Mouse (Mus musculus) midbrain, embryonic 14.5 days (tissue): ENCODE data around the gene Cd27. TPM values are rescaled to one million over a fixed set of nuclear protein-coding genes. Genes with fewer than 3 reads are reported as not detected.

Experiments used
- ATAC-seq: fragments of 200-750 bp; cut with Nextera tagmentation; 2 replicates; pipeline ENCODE4 v1.8.0; 2017; ENCODE audit warnings: moderate number of reproducible peaks, moderate library complexity; ENCODE audit not compliant: low FRiP score, low TSS enrichment
- DNase-seq: peaks from one replicate; pipeline ENCODE4 v3.0.0-alpha.2; 2015
- H3K27ac ChIP-seq: fragments of 300-500 bp; sonication (generic); replicated peaks from 2 replicates; pipeline ENCODE4 v1.5.1; 2014; ENCODE audit warnings: mild to moderate bottlenecking, low read depth, low read length, moderate library complexity
- H3K27me3 ChIP-seq: fragments of 300-500 bp; sonication (generic); 2 replicates; pipeline ENCODE4 v1.6.1; 2014; ENCODE audit warnings: low read length, control low read depth, mixed read lengths; ENCODE audit not compliant: control insufficient read depth, insufficient read depth
- H3K36me3 ChIP-seq: fragments of 300-500 bp; sonication (generic); 2 replicates; pipeline ENCODE4 v1.6.1; 2014; ENCODE audit warnings: low read length, control low read depth; ENCODE audit not compliant: control insufficient read depth, insufficient read depth
- H3K4me1 ChIP-seq: fragments of 300-500 bp; sonication (generic); 2 replicates; pipeline ENCODE4 v1.6.1; 2014; ENCODE audit warnings: mild to moderate bottlenecking, antibody characterized with exemption, low read length, control low read depth; ENCODE audit not compliant: control insufficient read depth, insufficient read depth
- H3K4me2 ChIP-seq: fragments of 300-500 bp; sonication (generic); 2 replicates; pipeline ENCODE4 v1.6.1; 2014; ENCODE audit warnings: mild to moderate bottlenecking, low read length, moderate library complexity
- H3K4me3 ChIP-seq: fragments of 300-500 bp; sonication (generic); replicated peaks from 2 replicates; pipeline ENCODE4 v1.5.1; 2014; ENCODE audit warnings: low read depth, low read length
- H3K9ac ChIP-seq: fragments of 300-500 bp; sonication (generic); replicated peaks from 2 replicates; pipeline ENCODE4 v1.6.1; 2014; ENCODE audit warnings: mild to moderate bottlenecking, low read length, moderate library complexity
- H3K9me3 ChIP-seq: fragments of 300-500 bp; sonication (generic); 2 replicates; pipeline ENCODE4 v1.6.1; 2016; ENCODE audit warnings: low read length, control low read depth, mixed read lengths; ENCODE audit not compliant: control insufficient read depth
- WGBS: fragments of 180-500 bp; shearing (Covaris S2); extraction: QIAGEN DNeasy Blood & Tissue Kit; methylation state at CpG from one replicate; pipeline ENCODE4 v1.1.7; 2014; 5-methylcytosine and 5-hydroxymethylcytosine counted together
- polyA plus RNA-seq: library from polyadenylated mRNA; unstranded; fragments of >200 nt; fragmentation: Nextera tagmentation; extraction: Ambion mirVana; gene quantifications from 2 replicates; pipeline ENCODE4 v1.2.1, GENCODE M21; 2014

Cd27 gene
- polyA plus RNA-seq, 1 experiment from 2014 or later = 1.9 TPM

DNA sequence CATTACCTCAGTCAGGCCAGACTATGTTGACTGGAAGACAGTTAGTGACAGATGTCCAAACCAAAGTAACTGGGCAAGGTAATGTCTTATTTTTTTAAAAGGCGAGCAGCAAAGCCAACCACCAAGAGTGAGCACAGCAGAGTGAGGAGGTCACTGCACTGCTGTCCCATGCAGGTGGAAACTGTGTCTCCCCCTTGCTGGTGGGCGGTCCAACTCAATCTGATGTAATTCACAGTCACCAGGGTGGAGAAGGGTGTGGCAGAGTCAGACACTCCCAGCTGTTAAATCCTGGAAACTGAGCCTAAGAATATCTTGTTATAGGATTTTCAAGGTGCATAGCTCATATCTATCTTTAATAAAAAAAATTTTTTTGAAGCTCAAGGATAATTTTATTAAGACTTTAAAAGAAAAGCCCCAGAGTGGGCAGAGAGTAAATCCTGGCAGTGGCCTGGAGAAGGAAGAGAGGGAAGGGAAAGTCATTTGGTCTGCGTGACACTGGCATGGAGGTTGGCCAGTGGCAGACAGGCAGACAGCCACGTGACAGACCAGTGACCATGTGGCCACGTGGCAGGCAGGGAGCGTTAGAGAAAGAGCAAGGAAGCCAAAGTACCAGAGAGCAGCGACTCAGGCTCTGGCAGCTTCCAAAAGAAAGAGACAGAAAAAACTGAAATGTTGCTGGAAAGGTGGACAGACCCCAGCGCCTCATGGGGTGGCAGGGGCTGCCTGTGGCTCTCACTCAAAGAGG, 19.6 kb upstream of the Cd27 start:
- Histone ChIP-seq H3K4me3 (no peak overlapping the region), H3K4me1 (no peaks in the 10 kb centered on the region), H3K9ac (no peak overlapping the region), H3K27ac (no peak overlapping the region), H3K4me2 (no peak overlapping the region), H3K9me3 (no peaks in the 10 kb centered on the region), H3K36me3 (no peaks in the 10 kb centered on the region), H3K27me3 (no peaks in the 10 kb centered on the region)
- 84% methylated on average over 8 of the region's 8 CpGs for WGBS
- DNase-seq (no peak), ATAC-seq (no peak)

DNA sequence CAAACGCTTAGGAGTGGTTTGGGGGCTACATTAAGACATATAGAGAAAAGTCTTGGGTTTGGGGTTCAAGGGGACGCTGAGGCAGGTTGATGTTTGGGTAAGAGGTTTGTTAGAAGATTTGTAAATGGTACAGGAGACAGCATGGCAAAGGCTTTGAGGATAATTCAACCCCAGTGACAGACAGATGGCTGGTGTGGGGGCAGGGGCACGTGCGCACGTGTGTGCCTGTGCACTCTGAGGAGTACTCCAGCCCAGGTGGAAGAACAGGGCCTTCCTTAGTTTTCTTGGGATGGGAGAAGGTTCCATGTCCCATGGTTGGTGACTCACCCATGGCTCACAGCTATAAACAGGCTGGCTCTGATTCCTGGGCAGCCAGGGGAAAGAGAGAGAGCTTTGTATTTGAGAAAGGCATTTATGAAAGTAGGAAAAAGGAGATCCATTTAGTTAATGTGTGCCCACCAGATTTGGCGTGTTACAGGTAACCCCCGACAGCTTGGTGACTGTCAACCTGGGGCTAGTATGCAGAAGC, 18.8 kb upstream of the Cd27 start:
- H3K9me3 ChIP-seq = no peaks in the 10 kb centered on the region
- 86% methylated on average over 7 of the region's 7 CpGs for WGBS
- H3K27ac ChIP-seq = no peak overlapping the region
- H3K27me3 ChIP-seq = no peaks in the 10 kb centered on the region
- H3K4me3 ChIP-seq = no peak overlapping the region
- H3K4me2 ChIP-seq = no peak overlapping the region
- H3K4me1 ChIP-seq = no peaks in the 10 kb centered on the region
- ATAC-seq = no peak
- no peaks in the 10 kb centered on the region for H3K36me3 ChIP-seq
- H3K9ac ChIP-seq = no peak overlapping the region
- no peak for DNase-seq

- Histone ChIP-seq H3K36me3 (no peaks in the 10 kb centered on the region), H3K4me2 (no peak overlapping the region), H3K4me1 (no peaks in the 10 kb centered on the region), H3K9me3 (no peaks in the 10 kb centered on the region), H3K27me3 (no peaks in the 10 kb centered on the region), H3K27ac (no peak overlapping the region), H3K9ac (no peak overlapping the region), H3K4me3 (no peak overlapping the region)
- ATAC-seq (no peak), DNase-seq (no peak)
- 85% methylated on average over 14 of the region's 14 CpGs for WGBS
Observed at GRCm38 (mm10) chr6:125253863-125254715, 17.3 kb upstream of the Cd27 start.

DNA sequence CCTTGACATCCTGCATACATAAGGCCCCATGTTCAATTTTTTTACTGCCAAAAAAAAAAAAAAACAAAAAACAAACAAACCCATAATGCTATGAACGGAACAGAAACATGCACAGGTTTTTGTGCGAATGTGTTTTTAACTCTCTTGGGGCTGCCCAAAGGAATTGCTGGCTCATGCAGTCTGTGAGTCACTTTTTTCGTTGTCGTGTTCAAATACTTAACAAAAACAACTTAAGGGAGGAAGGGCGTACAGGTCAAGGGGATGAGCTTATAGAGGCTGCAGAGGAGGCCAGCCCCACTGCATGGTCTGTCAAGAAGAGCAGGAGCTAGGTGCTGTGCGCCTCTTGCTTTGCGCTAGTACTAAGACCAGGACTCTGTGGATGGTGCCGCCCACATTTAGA, 15.9 kb upstream of the Cd27 start:
- DNase-seq = no peak
- Histone ChIP-seq H3K36me3 (no peaks in the 10 kb centered on the region), H3K4me2 (no peak overlapping the region), H3K27me3 (no peaks in the 10 kb centered on the region), H3K9me3 (no peaks in the 10 kb centered on the region), H3K27ac (no peak overlapping the region), H3K4me1 (no peaks in the 10 kb centered on the region), H3K9ac (no peak overlapping the region), H3K4me3 (no peak overlapping the region)
- ATAC-seq = no peak
- WGBS = 94% methylated on average over 8 of the region's 8 CpGs

GRCm38 (mm10) chr6:125252285-125252684, 15.5 kb upstream of the Cd27 start:
- Histone ChIP-seq H3K4me1 (no peaks in the 10 kb centered on the region), H3K36me3 (no peaks in the 10 kb centered on the region), H3K4me2 (no peak overlapping the region), H3K27ac (no peak overlapping the region), H3K9ac (no peak overlapping the region), H3K9me3 (no peaks in the 10 kb centered on the region), H3K4me3 (no peak overlapping the region), H3K27me3 (no peaks in the 10 kb centered on the region)
- 80% methylated on average over 3 of the region's 3 CpGs for WGBS
- no peak for ATAC-seq
- DNase-seq = no peak

DNA sequence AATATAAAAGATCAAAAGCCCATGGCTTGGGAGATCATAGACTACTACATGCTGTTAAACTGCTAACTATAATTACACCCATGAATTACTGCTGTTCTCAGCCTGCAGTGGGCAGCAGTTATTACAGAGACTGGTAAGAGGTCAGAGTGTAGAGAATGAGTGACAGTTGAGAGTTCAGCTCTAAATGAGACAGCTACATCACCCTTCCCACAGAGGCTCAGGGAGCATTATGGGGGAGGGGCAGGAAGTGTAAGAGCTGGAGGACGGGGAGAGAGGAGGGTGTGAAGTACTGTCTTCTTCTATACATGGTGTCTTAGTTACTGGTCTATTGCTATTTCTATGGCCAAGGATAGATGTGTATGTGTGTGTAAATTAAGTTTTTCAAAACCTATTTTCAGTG, 7.7 kb upstream of the Cd27 start:
- H3K36me3 ChIP-seq = no peaks in the 10 kb centered on the region
- no peaks in the 10 kb centered on the region for H3K9me3 ChIP-seq
- H3K4me3 ChIP-seq = no peak overlapping the region
- H3K27ac ChIP-seq = no peak overlapping the region
- no peak overlapping the region for H3K4me2 ChIP-seq
- no peaks in the 10 kb centered on the region for H3K27me3 ChIP-seq
- no peak overlapping the region for H3K9ac ChIP-seq
- WGBS = 65% methylated on average over 1 of the region's 1 CpGs
- DNase-seq (no peak), ATAC-seq (no peak)
- no peaks in the 10 kb centered on the region for H3K4me1 ChIP-seq

DNA sequence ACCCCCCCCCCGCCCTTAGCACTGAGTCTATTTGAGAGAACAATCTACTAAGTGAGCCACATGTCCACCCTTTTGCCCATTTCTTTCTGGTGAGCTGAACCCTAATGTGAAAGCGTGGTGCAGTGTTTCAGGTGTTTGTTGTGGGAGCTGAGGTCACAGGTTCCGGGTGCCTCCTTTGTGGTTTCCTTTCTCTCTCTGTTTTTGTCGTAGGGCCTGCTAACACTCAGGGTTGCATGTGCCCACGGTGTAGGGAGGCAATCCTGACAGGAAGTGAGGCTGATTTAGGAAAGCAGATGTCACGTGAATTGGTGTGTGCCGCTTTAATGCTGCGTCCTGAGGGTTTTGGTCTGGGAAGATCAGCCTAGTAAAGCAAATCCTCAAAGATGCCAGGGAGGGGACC, 4.8 kb upstream of the Cd27 start:
- no peak overlapping the region for H3K9ac ChIP-seq
- no peak overlapping the region for H3K4me2 ChIP-seq
- H3K36me3 ChIP-seq = no peaks in the 10 kb centered on the region
- H3K9me3 ChIP-seq = no peaks in the 10 kb centered on the region
- H3K27me3 ChIP-seq = no peaks in the 10 kb centered on the region
- ATAC-seq = no peak
- H3K4me3 ChIP-seq = no peak overlapping the region
- 84% methylated on average over 8 of the region's 8 CpGs for WGBS
- H3K4me1 ChIP-seq = no peaks in the 10 kb centered on the region
- no peak for DNase-seq
- no peak overlapping the region for H3K27ac ChIP-seq

- no peaks in the 10 kb centered on the region for H3K27me3 ChIP-seq
- ATAC-seq (no peak), DNase-seq (no peak)
- 87% methylated on average over 5 of the region's 5 CpGs for WGBS
- H3K9ac ChIP-seq = no peak overlapping the region
- H3K9me3 ChIP-seq = no peaks in the 10 kb centered on the region
- H3K27ac ChIP-seq = no peak overlapping the region
- no peaks in the 10 kb centered on the region for H3K4me1 ChIP-seq
- H3K4me2 ChIP-seq = no peak overlapping the region
- H3K4me3 ChIP-seq = no peak overlapping the region
- no peaks in the 10 kb centered on the region for H3K36me3 ChIP-seq
Observed at GRCm38 (mm10) chr6:125240617-125241016, 3.8 kb upstream of the Cd27 start.
